Mouse (Mus musculus) liver, postnatal 0 days (tissue): ENCODE data around the gene Gm21836. TPM values are rescaled to one million over a fixed set of nuclear protein-coding genes. Genes with fewer than 3 reads are reported as not detected.
"Not testable (repeated sequence)": the region's sequence is repeated elsewhere in the genome, so short reads cannot be mapped to it uniquely, and the experiment has no call there.

Source experiments
- ATAC-seq: fragments of 200-750 bp; cut with Nextera tagmentation; 2 replicates; pipeline ENCODE4 v1.8.0; 2017; ENCODE audit warnings: mild to moderate bottlenecking, moderate library complexity
- DNase-seq: peaks from one replicate; pipeline ENCODE4 v3.0.0-alpha.2; 2016
- H3K27ac ChIP-seq: fragments of 300-500 bp; sonication (generic); 2 replicates; pipeline ENCODE4 v1.5.1; 2014; ENCODE audit warnings: antibody characterized with exemption, moderate library complexity, mild to moderate bottlenecking, low read depth
- H3K27me3 ChIP-seq: fragments of 300-500 bp; sonication (generic); 2 replicates; pipeline ENCODE4 v1.6.1; 2014; ENCODE audit warnings: low read length, control low read depth, mixed read lengths; ENCODE audit not compliant: insufficient read depth
- H3K36me3 ChIP-seq: fragments of 300-500 bp; sonication (generic); replicated peaks from 2 replicates; pipeline ENCODE4 v1.6.1; 2014; ENCODE audit warnings: mild to moderate bottlenecking, control low read depth, low read length, moderate library complexity, mixed read lengths; ENCODE audit not compliant: insufficient read depth
- H3K4me1 ChIP-seq: fragments of 300-500 bp; sonication (generic); 2 replicates; pipeline ENCODE4 v1.6.1; 2014; ENCODE audit warnings: antibody characterized with exemption, mild to moderate bottlenecking, control low read depth; ENCODE audit not compliant: insufficient read depth
- H3K4me2 ChIP-seq: fragments of 300-500 bp; sonication (generic); 2 replicates; pipeline ENCODE4 v1.6.1; 2014; ENCODE audit warnings: low read depth, mild to moderate bottlenecking, low read length, moderate library complexity, mixed read lengths
- H3K4me3 ChIP-seq: fragments of 300-500 bp; sonication (generic); 2 replicates; pipeline ENCODE4 v1.5.1; 2014; ENCODE audit warnings: low read depth, low read length
- H3K9ac ChIP-seq: fragments of 300-500 bp; sonication (generic); replicated peaks from 2 replicates; pipeline ENCODE4 v1.6.1; 2014; ENCODE audit warnings: mild to moderate bottlenecking, moderate library complexity
- H3K9me3 ChIP-seq: fragments of 300-500 bp; sonication (generic); 2 replicates; pipeline ENCODE4 v1.6.1; 2016; ENCODE audit warnings: mild to moderate bottlenecking, control low read depth, low read length, mixed read lengths
- CTCF ChIP-seq: sonication (generic); IDR thresholded peaks from 2 replicates; pipeline ENCODE4 v1.5.1; 2016; ENCODE audit warnings: antibody characterized with exemption, low read depth
- EP300 ChIP-seq: IDR thresholded peaks from 2 replicates; pipeline ENCODE4 v1.6.1; 2016; ENCODE audit warnings: antibody characterized with exemption, low read depth, mild to moderate bottlenecking
- WGBS: fragments of 180-500 bp; shearing (Covaris S2); extraction: QIAGEN DNeasy Blood & Tissue Kit; methylation state at CpG from one replicate; pipeline ENCODE4 v1.1.7; 2014; ENCODE audit not compliant: insufficient replicate concordance; 5-methylcytosine and 5-hydroxymethylcytosine counted together
- polyA plus RNA-seq: library from polyadenylated mRNA; unstranded; fragments of >200 nt; fragmentation: Nextera tagmentation; extraction: Ambion mirVana; gene quantifications from 2 replicates; pipeline ENCODE4 v1.2.1, GENCODE M21; 2015

The Gm21836 gene
- polyA plus RNA-seq: not detected in 2 replicates

GRCm38 (mm10) chr9:124493693-124494092 is at the start of gene Gm21836:
Gm21836 (minus strand) TSS chr9:124493793.
- not testable (repeated sequence) for H3K4me2 ChIP-seq, H3K4me3 ChIP-seq, ATAC-seq, H3K4me1 ChIP-seq, H3K9ac ChIP-seq, H3K27ac ChIP-seq, H3K36me3 ChIP-seq, H3K9me3 ChIP-seq, H3K27me3 ChIP-seq, DNase-seq
- WGBS: 66% methylated on average over 2 of the region's 2 CpGs

DNA sequence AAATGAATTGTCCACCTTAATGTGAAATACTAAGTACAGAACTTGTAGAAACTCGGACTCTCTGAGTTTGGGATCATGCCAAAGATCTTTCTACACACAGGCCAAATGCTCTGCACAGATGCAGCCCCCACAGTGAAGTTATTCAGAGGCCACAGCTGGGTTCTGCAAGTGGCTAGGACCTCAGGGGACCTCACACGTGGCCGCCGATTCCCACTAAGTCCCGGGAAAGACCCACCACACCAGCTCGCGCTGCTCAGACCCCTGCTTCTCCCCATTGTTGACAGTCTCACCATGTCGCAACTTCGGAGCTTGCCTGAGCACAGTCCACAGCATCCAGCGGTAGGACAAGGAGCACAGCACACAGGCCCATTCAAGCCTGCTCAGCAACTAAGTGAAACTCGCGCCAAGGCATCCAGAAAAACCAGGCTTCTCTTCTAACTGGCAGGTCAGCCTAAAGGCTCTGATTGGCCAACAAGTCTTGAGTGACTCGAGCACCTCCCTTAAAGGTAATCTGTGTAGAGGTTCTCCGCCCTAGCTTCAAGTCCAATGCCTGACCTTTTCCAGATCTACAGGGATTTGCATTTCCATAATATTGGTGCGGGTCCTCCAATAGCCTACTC is 13.1 kb downstream of the Gm21836 start:
- H3K9ac ChIP-seq, H3K27me3 ChIP-seq, ATAC-seq, H3K27ac ChIP-seq, H3K36me3 ChIP-seq, H3K9me3 ChIP-seq, H3K4me3 ChIP-seq, H3K4me1 ChIP-seq: not testable (repeated sequence)
- DNase-seq: peak; percentile 19
- H3K4me2 ChIP-seq: 0 out of 2 replicates have a peak overlapping the region, but pooled peaks have one; percentile 6
- 49% methylated on average over 11 of the region's 15 CpGs for WGBS

- H3K4me2 ChIP-seq: no peak overlapping the region
- H3K9ac ChIP-seq: no peak overlapping the region
- WGBS: 55% methylated on average over 3 of the region's 3 CpGs
- no peak overlapping the region for H3K27ac ChIP-seq
- no peaks in the 10 kb centered on the region for H3K27me3 ChIP-seq
- no peak for ATAC-seq
- peaks cover 8% of the 10 kb centered on the region for H3K36me3 ChIP-seq
- peaks cover 8% of the 10 kb centered on the region; the same call in 1 of the 2 replicates for H3K9me3 ChIP-seq
- no peak overlapping the region for H3K4me3 ChIP-seq
- no peaks in the 10 kb centered on the region for H3K4me1 ChIP-seq
- DNase-seq: no peak
- TF ChIP-seq EP300 (no peak), CTCF (no peak)
These were observed 15.5 kb downstream of the Gm21836 start for GRCm38 (mm10) chr9:124478081-124478480.

GRCm38 (mm10) chr9:124476096-124476902 is 17.3 kb downstream of the Gm21836 start, which contains the start of gene Ppp2r3d:
Ppp2r3d (minus strand) TSS chr9:124476898.
- no peak within 1 kb of the TSS for H3K4me3 ChIP-seq
- H3K4me2 ChIP-seq: no peak within 1 kb of the TSS
- TF ChIP-seq CTCF (no peak), EP300 (no peak)
- H3K27me3 ChIP-seq: no peaks in the 10 kb centered on the region
- no peak for DNase-seq
- no peaks in the 10 kb centered on the region for H3K4me1 ChIP-seq
- WGBS: 92% methylated on average over 22 of the region's 22 CpGs
- no peak within 1 kb of the TSS for H3K27ac ChIP-seq
- peak; percentile 38 for ATAC-seq
- no peak within 1 kb of the TSS for H3K9ac ChIP-seq
- peaks cover 8% of the 10 kb centered on the region; the same call in 1 of the 2 replicates for H3K9me3 ChIP-seq
- peaks cover 8% of the 10 kb centered on the region for H3K36me3 ChIP-seq

GRCm38 (mm10) chr9:124475689-124476088 is 17.9 kb downstream of the Gm21836 start:
- ATAC-seq (peak; percentile 19; the same call in 1 of the 2 replicates), DNase-seq (no peak)
- H3K27ac ChIP-seq: no peak overlapping the region
- H3K9me3 ChIP-seq: peaks cover 8% of the 10 kb centered on the region; the same call in 1 of the 2 replicates
- peaks cover 8% of the 10 kb centered on the region for H3K36me3 ChIP-seq
- no peak overlapping the region for H3K9ac ChIP-seq
- no peak for TF ChIP-seq EP300
- TF ChIP-seq CTCF: no peak
- no peak overlapping the region for H3K4me2 ChIP-seq
- H3K27me3 ChIP-seq: no peaks in the 10 kb centered on the region
- H3K4me1 ChIP-seq: no peaks in the 10 kb centered on the region
- H3K4me3 ChIP-seq: no peak overlapping the region
- WGBS: 89% methylated on average over 15 of the region's 15 CpGs

GRCm38 (mm10) chr9:124456572-124456971 is 37.0 kb downstream of the Gm21836 start:
- ATAC-seq (peak; percentile 78), DNase-seq (peak; percentile 60)
- Histone ChIP-seq H3K4me1 (no peaks in the 10 kb centered on the region), H3K27me3 (no peaks in the 10 kb centered on the region), H3K9me3 (no peaks in the 10 kb centered on the region), H3K27ac (no peak overlapping the region), H3K4me3 (no peak overlapping the region), H3K4me2 (no peak overlapping the region), H3K36me3 (no peaks in the 10 kb centered on the region), H3K9ac (no peak overlapping the region)
- peak; percentile 86 for TF ChIP-seq CTCF
- TF ChIP-seq EP300: no peak
- 3% methylated on average over 1 of the region's 1 CpGs for WGBS

Other genes with a start within 250 kb of the Gm21836 start
- 6.8 and 6.9 TPM in 2 replicates for gene 2010315B03Rik, start 181.1 kb downstream of the Gm21836 start, polyA plus RNA-seq
- 38.7 and 40.7 TPM in 2 replicates for gene Ppp2r3d, start 16.9 kb downstream of the Gm21836 start, polyA plus RNA-seq